Mouse (Mus musculus) left cerebral cortex, postnatal 25 days (tissue): Measurements from ENCODE around the gene Mrps35. TPM values are rescaled to one million over a fixed set of nuclear protein-coding genes. Genes with fewer than 3 reads are reported as not detected.
A peak's percentile ranks its signal among the peaks of the same experiment; 100 is the strongest.

Experiments
- DNase-seq, 2 experiments: peaks; one replicate each; pipeline ENCODE4 v3.0.0; 2022; ENCODE audit warnings: low spot score in 2 of 2, mixed read lengths in 1 of 2
- intact Hi-C: fragments of 180-260 bp; cut with DNase I; formaldehyde crosslinking; loops from one replicate; pipeline ENCODE4 v1.15.1; 2025
- total RNA-seq, 2 experiments: library from RNA; stranded (reverse); gene quantifications; 2 replicates each; pipeline ENCODE4 v1.2.3; 2021

Mrps35 gene
- total RNA-seq, 2 experiments from 2014 or later, result 46.3 to 49.2 TPM

DNA sequence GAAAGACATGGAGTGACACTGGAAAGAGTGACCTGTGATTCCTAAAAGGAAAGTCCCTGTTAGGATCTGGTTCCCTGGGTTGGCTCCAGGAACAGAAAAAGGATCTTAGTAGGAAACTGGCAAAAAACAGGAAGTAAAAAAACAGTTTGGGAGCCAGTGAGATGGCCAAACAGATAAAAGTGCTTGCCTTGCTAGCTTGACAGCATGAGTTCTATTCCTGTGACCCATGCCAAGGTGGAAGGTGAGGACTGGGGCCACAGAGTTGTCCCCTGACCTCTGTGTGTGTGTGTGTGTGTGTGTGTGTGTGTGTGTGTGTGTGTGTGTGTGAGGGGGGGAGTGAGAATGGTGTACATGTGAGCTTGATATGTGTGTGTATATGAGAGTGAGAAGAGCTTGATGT is 19.0 kb upstream of the Mrps35 start:
- DNase-seq, result no peak

DNA sequence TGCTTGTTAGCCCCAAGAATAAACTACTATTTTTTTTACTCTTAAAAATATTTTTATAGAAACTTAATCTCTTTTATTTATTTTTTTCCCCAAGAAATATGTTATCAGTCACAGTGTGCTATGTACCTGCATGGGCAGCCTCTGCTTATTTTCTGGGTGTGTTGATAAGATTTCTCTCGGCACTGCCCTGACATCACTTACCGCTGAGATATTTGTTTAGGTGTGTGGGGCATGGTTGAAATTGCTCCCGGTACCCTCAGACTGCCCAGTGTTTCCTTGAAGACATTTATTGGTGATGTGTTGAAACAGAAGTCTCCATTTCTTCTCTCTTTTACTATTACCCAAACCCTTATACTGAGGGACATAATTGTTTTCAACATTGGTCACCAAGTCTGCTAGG is 17.8 kb upstream of the Mrps35 start:
- intact Hi-C loops, result no loop called here
- no peak for DNase-seq

More for the DNA sequence above, 19.0 kb upstream of the Mrps35 start:
- intact Hi-C loops, result no loop called here

DNA sequence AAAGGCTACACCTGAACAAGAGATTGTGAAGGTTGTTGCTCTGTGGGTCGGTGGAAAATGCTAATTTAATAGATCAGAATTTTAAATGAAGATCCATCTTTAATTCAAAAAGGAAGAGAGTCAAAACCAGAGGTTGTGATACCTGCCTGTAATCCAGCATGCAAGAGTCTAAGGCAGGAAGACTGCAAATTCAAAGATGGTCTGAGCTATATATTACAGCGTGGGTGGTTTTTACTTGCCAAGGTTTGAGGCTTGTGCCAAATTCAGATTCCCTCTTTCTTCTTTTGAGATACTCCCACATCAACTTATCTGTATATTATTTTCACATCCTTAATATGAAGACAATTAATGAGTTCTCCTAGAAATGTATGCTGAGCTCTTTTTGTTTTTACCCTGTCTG is 14.2 kb upstream of the Mrps35 start:
- peak in 1 of 2 experiments; percentile 59 for DNase-seq
- intact Hi-C loops, result no loop called here

DNA sequence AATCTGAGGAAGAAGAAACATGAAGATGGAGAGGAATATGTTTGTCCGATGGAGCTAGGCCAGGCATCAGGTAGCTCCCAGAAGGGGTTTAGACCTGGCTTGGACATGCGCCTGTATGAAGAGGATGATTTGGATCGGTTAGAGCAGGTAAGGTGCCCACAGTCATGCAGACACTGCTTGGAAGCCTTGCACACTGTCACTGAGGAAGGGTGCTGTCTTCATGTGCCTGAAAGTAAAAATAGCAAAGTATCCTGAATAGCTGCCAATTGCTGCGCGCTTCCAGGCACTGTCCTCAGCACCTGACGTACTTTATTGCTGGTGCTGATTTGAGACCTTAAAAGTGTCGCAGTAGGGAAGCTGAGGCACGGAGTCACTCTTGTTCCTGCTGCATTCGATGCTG is 13.0 kb upstream of the Mrps35 start:
- intact Hi-C loops, result no loop called here
- DNase-seq, result peak in 1 of 2 experiments; percentile 40

DNA sequence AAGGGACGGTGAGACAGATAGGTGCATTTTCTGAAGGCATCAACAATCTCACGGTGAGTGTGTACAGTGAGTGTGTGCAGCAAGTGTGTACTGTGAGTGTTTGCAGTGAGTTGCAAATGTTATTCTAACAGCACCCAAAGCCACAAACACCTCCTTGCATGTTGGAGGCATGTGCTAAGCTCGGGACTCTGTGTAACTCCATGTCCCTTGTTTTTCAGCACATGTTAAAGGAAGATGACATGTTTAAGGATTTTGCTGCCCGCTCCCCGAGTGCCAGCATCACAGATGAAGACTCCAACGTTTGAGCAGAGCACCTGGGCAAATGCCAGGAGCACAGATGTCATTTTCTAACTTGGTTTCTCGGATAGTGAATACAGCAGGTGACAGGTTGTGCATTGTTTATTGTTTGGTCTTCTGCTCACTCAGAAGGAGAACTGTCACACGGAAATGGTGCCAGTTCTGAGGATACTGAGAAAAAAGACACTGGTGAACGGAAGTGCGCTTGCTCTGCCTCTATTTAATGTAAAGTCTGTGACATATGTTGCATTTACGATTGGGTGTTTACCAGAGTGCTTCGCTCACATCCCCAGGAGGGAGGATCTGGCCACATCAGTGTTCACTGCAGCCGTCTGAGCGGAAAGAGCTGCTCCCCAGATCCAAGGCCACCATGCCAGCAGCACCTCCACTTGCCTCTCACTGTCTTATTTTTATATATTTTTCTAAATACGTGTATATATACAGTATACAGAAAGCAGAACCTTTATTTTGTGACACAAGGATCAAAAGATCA is 12.3 kb upstream of the Mrps35 start:
- intact Hi-C loops, result no loop called here
- no peak for DNase-seq

DNA sequence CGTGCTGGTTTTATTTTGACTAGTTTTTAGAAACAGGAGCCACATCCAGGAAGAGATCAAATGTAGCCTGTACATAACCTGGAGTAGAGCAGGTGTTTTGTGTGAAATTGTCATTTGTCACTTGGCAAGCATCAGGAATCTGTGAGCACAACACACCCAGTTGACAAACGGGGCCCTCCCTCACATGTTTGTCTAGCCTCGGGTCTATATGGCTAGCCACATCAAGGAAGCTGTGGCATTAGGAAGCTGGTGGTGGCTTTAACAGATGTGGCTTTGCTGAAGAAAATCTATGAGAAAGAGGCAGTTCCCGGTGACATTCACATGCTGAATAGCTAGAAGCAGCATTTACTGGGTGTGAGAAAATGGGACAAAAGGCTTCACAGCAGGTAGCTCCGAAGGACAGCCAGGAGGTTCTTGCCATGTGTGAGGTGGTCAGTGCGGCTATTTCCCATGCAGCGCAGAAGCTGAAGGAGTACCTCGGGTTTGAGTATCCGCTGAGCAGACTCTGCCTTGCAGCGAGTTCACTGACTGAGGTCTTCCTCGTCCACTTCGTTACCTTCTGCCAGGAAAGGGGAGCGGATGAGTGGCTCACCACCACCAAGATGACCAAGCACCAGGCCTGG is 10.2 kb upstream of the Mrps35 start, which contains the start of gene Rep15:
Rep15 (plus strand) TSS at position 282 of the 623 bp plus-strand sequence.
- no peak for DNase-seq
- intact Hi-C loops, result no loop called here

DNA sequence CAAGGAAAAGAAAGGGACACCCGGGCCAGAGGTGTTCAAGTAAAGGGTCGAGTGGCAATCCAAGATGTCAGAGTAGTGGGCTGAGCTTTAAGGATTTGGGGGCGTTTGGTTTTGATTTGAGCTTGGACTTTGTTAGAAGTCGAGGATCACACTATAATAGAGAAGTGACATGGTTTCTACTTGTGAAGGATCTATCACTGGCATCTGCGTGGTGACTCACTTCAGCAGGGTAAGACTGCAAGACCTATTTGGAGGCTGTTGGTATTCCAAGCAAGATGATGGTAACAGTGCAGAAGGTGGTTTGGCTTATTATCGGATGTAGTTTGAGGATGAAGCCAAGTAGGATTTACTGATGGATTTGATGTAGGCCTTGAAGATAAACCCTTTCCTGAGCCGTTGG is 1.1 kb downstream of the Mrps35 start:
- DNase-seq, result no peak
- intact Hi-C loops, result loop anchor here (10.0 kb wide), 1 partner anchor 431 kb away; the partner anchor contains the start of gene Ccdc91

DNA sequence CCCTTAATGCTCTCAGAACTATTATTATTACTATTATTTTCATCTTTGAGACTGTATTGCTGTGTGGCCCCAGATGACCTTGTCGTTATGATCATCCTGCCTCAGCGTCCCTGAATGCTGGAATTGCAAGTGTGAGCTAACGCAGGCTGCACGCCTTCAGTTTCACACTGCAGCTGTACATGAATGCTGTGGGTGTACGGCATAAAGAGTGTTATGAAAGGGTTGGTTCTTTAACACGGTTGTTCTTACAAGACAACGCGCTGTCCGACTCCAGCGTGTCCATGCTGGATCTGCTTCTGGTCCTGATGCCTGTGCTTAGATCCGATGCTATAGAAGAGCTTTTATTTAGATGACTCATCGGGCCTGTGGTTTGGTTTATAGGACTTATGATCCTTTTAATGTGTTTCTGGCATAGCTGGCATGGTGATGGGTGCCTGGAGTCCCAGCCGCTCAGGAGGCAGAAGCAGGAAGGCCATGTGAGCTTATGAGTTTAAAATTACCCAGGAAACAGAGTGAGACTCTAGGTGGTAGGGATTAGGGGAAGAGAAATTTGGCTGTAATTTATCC is 6.8 kb downstream of the Mrps35 start:
- peak in 1 of 2 experiments; percentile 65 for DNase-seq
- intact Hi-C loops, result loop anchor here (10.0 kb wide), 1 partner anchor 425 kb away; the partner anchor contains the start of gene Ccdc91

DNA sequence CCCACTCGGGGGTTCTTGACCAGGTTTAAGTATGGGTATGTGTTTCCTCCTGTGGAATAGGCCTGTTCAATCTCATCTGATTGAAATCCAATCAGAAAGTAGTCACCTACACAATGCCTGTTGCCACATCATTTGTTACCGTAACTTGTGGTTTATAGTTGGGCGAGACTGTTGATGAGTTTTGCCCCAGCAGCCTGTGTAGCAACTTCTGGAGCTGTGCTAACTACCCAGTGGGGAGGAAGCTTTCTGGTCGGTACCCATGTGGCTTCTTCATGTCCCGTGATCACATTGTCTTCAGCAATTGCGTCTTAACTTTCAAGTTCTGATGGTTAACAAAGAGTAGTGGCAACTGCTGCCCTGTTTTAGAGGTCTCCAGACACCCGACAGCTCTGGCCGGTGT is 9.1 kb downstream of the Mrps35 start:
- DNase-seq, result no peak
- intact Hi-C loops, result no loop called here

DNA sequence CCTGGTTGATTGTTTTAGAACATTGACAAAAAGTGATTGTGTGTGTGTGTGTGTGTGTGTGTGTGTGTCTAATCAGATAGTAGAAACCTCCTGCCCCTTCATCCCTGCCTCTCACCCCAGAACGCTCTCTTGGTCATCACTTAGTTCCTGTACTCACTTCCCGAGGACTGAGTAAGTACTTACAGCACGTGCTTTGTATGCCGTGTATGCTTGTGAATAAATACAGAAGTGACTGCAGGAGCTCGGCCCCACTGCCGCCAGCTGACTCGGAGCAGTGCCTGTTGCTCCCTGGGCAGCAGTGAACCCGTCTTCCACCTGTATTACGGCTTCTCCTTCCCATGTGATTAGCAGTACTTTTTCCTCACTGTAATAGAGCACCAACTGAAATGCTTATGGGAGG is 9.9 kb downstream of the Mrps35 start:
- intact Hi-C loops, result no loop called here
- DNase-seq, result no peak

DNA sequence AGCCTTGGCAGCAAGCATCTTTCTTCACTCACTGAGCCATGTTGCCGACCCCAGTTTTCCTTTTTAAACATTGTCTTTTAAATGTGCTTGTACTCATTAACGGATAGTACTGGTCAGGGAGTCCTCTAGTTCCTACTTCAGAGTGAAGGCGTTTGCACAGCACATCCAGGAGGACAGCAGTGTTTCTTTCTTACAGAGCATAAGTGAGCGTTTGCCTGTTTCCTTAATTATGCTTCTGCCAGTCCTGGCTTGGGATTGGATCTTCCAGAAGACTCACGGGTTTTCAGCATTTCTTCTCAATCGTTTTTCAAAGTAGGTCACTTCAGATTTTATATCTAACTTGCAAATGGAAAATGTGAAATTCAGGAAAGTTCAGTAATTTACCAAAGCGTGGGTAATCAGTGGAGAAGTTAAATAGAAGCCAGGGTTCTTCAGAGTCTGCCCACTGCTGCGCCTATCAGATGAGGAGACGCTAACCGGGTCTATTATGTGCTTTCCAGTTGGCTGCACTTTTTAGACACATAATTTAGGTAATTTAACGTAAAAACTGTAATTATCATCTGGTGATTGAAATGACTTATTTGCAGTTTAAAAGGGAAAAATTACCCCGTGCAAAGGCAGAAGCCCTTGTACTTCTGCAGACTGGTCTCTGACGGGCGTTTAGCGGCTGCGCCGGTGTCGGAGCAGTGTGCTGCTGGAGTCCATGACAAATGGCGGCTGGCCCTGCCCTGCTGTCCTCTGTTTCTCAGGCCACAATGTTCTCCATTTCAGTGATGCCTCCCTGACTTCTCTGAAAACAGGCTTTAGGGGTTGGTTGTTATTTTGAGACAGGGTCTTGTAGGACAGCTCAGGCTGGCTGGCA is 11.5 kb downstream of the Mrps35 start:
- peak in 1 of 2 experiments; percentile 41 for DNase-seq
- intact Hi-C loops, result no loop called here

DNA sequence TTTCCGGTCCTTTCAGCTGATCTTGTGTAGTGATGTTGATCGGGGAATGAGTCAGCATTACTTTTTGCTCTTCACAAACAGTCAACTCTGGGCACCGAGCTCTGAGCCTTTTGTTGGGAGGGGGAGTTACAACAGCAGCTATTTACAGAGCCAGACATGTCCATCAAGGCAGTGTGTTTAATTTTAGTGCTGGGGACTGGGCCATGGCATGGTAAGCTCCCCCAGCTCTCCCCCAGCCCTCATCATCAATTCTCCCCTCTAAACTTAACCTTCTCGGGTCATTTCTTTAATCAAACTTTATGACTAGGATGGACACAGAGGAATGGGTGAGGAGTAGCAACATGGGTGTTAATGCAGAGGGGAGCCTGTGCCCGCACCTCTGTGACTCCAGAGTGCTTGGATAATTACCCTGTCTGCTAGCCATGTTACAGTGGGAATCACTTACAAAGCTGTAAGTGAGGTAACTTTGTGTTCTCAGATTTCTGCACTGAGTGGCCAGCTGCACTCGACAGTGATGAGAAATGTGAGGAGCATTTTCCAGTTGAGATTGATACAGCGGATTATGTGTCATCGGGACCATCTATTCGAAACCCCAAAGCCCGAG is 12.9 kb downstream of the Mrps35 start:
- DNase-seq, result no peak
- intact Hi-C loops, result no loop called here

DNA sequence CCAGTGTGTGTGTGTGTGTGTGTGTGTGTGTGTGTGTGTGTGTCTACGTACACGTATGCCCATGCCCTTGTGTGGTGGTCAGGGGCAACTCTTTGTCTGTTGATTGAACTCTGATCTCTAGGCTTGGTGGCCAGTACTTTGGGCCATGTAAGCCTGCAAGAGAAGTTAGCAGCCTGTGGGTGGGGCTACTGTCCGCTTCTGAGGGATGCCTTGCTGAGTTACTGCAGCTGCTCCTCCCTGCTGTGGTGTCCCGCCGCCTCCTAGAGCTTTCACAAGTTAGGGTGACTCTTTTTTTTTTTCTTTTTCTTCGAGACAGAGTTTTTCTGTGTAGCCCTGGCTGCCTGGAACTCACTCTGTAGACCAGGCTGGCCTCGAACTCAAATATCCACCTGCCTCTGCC is 16.8 kb downstream of the Mrps35 start:
- intact Hi-C loops, result no loop called here
- DNase-seq, result no peak

DNA sequence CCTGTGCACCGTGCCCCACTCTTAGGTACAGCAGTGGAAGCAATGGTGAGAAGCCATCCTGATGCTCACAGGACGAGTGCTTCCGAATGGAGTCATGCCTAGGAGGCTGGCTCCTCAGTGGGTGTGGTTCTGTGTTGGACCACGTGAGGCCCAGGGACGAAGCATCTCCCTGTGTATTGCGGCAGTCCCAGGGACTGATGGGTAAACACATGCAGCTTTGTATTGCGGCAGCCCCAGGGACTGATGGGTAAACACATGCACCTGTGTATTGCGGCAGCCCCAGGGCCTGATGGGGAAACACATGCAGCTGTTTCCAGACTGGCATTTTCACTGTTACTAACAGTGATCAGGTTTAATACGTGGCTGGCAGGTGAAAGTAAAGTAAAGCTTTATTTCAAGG is 19.1 kb downstream of the Mrps35 start:
- DNase-seq, result no peak
- intact Hi-C loops, result no loop called here

DNA sequence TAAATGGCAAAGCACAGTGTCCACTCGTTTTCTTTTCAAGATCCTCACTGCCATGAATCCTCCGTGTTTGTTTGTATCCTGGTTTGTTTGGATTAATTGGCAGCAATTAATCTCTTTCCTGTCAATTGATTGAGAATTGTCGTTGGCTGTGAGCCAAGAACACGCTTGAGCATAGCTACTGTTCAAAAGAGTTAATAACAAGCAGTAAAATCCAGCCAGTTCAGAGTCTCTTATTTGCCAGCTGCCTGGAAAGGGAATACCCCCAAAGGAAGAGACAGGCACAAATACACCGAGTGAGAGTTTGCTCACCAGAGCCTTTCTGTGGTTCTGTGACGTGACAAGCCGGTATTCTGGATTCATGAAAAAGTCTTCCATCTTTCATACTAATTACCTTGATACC is 19.5 kb downstream of the Mrps35 start:
- intact Hi-C loops, result no loop called here
- DNase-seq, result no peak

DNA sequence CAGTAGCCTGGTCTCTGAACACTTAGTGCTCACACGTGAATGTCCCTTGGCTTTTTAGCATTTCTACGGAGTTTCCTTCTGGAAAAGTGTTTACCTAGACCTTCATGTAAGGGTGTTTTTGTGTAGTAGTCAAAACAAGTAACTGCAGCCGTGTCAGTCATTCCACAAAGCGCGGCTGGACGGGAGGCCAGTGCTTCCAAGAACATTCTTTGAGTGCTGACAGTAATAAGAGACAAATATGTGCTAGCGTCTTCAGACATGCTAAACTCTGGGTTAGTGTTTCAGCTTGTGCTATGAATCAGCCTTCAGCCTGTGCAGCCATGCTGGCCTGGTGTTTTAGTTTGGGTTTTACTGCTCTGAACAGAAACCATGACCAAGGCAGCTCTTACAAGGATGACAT is 20.1 kb downstream of the Mrps35 start:
- DNase-seq, result no peak
- intact Hi-C loops, result no loop called here

DNA sequence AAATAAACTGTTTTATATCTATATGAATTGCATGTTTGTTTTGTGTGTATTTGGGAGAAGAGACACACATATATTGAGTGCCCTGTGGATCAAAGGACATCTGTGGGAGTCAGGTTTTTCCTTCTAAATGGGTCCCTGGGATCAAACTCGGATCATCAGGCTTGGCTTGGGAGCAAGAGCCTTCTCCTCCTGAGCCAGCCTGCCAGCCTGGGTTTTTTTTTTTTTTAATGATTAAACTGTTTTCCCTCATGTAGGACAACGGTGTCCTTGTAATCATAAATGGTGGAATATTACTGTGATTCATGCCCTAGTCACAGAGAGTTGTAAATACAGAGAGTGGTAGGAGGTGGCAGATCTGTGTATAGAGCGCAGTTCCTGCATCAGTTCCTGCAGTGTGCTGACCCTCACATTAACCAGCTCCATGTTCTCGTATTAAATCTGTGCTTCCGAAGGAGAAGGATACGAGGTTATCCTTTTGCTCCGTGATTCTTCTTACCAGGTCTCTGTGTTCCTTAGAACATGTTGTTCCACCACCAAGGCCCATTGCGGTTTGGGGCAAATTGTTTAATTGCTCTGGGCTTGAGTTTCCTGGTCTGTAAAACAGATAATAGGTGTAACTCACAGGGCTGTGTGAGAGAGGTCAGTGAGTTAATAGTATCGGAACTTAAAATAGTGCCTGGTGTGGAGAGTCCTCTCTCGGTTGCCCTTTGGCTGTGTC is 21.8 kb downstream of the Mrps35 start:
- intact Hi-C loops, result no loop called here
- DNase-seq, result no peak

DNA sequence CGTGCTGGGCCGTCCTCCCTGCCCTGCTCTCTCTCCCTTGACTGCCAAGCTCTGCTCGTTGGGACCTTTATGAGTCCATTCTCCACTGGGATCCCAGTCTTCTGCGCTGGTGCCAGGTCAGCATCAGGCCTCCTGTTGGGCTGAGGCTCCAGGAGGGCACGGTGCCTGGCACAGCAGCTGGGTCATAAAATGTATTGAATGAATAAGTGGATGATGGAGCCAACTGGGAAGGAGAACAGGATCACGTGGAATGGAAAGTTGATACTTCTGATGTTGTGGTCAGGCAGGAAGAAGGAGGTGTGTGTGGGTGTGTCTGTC is 22.3 kb downstream of the Mrps35 start:
- intact Hi-C loops, result no loop called here
- no peak for DNase-seq

DNA sequence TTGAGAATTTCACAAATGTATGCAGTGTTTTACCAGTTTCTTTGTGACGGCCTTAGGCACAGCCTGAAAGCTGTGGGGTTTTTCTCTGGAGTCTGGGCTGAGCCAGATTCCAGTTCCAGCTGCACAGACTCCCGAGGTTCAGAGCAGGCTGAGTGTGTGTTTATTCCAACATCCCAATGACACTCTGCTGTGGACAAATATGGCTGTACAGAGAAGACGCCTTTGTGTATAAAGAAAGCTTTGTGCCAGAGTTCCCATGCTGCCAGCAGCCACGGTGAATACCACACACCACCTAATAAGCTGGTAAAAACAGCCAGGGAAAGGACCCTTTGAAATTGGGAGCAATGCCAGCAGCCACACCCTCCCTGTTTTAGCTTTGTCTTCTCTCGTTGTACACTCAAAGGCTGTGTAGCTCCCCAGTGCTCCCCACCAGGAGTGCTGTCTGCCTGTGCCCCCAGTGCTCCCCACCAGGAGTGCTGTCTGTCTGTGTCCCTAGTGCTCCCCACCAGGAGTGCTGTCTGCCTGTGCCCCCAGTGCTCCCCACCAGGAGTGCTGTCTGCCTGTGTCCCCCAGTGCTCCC is 33.3 kb downstream of the Mrps35 start:
- peak in 1 of 2 experiments; percentile 17 for DNase-seq

More for the DNA sequence above, 33.3 kb downstream of the Mrps35 start:
- intact Hi-C loops, result no loop called here
